Mouse (Mus musculus) lung, adult 2 months (tissue): ENCODE results near the gene Pip5kl1.

ENCODE experiments used
- CTCF ChIP-seq: fragments of 200-500 bp; IDR thresholded peaks from 2 replicates; pipeline ENCODE4 v1.5.1; 2011; ENCODE audit warnings: mild to moderate bottlenecking, low read length, control low read depth; ENCODE audit not compliant: insufficient read depth
- POLR2A ChIP-seq: fragments of 200-500 bp; IDR thresholded peaks from 2 replicates; pipeline ENCODE4 v1.6.1; 2011; ENCODE audit warnings: low read depth, mild to moderate bottlenecking, control low read depth, low read length, borderline replicate concordance; ENCODE audit errors: extremely low read depth

DNA sequence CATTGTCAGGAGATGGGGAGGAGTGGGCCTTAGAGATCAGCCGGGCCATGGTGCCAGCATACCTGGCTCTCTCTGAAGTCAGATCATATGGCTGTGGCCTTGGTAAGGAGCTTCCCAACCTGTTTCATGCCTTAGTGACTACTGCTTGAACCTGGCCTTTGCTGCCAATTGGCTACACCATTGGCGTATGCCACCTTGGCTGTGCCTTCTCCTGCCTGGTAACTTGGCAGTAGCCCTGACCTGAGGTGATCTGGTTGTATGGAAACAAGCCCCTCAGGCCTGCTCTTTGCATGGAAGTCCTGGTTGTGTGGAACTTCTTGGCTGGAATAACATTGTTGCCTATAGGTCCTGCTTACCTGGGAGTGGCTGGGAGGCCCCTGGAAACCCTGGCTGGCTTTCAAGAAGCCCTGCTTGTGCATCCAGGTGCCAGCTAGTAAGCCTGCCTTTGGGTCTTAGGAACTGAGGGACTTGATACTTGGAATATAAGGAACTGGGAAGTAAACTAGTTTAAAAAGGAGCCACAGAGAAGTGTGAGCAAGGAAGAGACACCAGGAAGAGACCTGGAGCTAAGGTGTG is 33.2 kb upstream of the Pip5kl1 start:
- TF ChIP-seq POLR2A: no peak
- TF ChIP-seq CTCF: no peak
